Mouse (Mus musculus) CH12.LX (cell line): ENCODE data around the gene Slc13a2. TPM values are rescaled to one million over a fixed set of nuclear protein-coding genes. Genes with fewer than 3 reads are reported as not detected.
A peak's percentile ranks its signal among the peaks of the same experiment; 100 is the strongest.

ENCODE experiments used
- DNase-seq: peaks from one replicate; pipeline ENCODE4 v3.0.0-alpha.2; 2013; ENCODE audit errors: extremely low read depth
- H3K27ac ChIP-seq: 2 replicates; pipeline ENCODE4 v1.5.1; 2012; ENCODE audit warnings: low read depth, mild to moderate bottlenecking, control low read depth, moderate library complexity; ENCODE audit not compliant: insufficient read depth
- H3K27me3 ChIP-seq: replicated peaks from 2 replicates; pipeline ENCODE3; 2012; ENCODE audit warnings: inconsistent platforms
- H3K36me3 ChIP-seq, 2 experiments: replicated peaks in 1 of 2; 2 replicates each; pipeline versions ENCODE3 to v1.6.1; 2012; ENCODE audit warnings: inconsistent platforms in 1 of 2, low read length in 1 of 2, mild to moderate bottlenecking in 1 of 2, mixed read lengths in 1 of 2, moderate library complexity in 1 of 2; ENCODE audit not compliant: control insufficient read depth in 1 of 2, insufficient read depth in 1 of 2
- H3K4me1 ChIP-seq, 2 experiments: 2 replicates each; pipeline ENCODE4 v1.6.1; 2012; ENCODE audit warnings: inconsistent platforms in 1 of 2, moderate library complexity in 1 of 2; ENCODE audit not compliant: insufficient read depth in 2 of 2, control insufficient read depth in 1 of 2
- H3K4me2 ChIP-seq: 2 replicates; pipeline ENCODE4 v1.6.1; 2012; ENCODE audit warnings: low read depth, mild to moderate bottlenecking, control low read depth; ENCODE audit not compliant: poor library complexity, insufficient read depth, severe bottlenecking
- H3K4me3 ChIP-seq, 3 experiments: fragments of 150-350 bp in 1 of 3; sonication (generic) in 1 of 3; replicated peaks in 1 of 3; 2 replicates each; pipeline versions ENCODE3 to v1.5.1; 2011 to 2012; ENCODE audit warnings: low read depth in 2 of 3, low read length in 2 of 3, mild to moderate bottlenecking in 2 of 3, moderate library complexity in 2 of 3, control low read depth in 1 of 3, improper control_type of control experiment in 1 of 3, inconsistent platforms in 1 of 3, mixed read lengths in 1 of 3; ENCODE audit not compliant: poor library complexity in 1 of 3
- H3K79me2 ChIP-seq: replicated peaks from 2 replicates; pipeline ENCODE4 v1.6.1; 2012; ENCODE audit warnings: mild to moderate bottlenecking, moderate library complexity; ENCODE audit not compliant: control insufficient read depth, poor library complexity, insufficient read depth, severe bottlenecking; ENCODE audit errors: extremely low read depth
- H3K9ac ChIP-seq: 2 replicates; pipeline ENCODE4 v1.6.1; 2012; ENCODE audit warnings: low read depth, mild to moderate bottlenecking, control low read depth, moderate library complexity; ENCODE audit not compliant: insufficient read depth
- H3K9me3 ChIP-seq: replicated peaks from 2 replicates; pipeline ENCODE3; 2012; ENCODE audit warnings: low read length, inconsistent platforms, mixed read lengths
- BHLHE40 ChIP-seq: IDR thresholded peaks from 2 replicates; pipeline ENCODE4 v1.6.1; 2011; ENCODE audit warnings: mild to moderate bottlenecking, low read depth, low read length, improper control_type of control experiment
- CHD2 ChIP-seq: IDR thresholded peaks from 2 replicates; pipeline ENCODE4 v1.6.1; 2011; ENCODE audit warnings: low read length, improper control_type of control experiment
- CTCF ChIP-seq, 2 experiments: IDR thresholded peaks in 1 of 2; conservative IDR thresholded peaks in 1 of 2; 2 replicates each; pipeline ENCODE4 v1.5.1; 2011 to 2012; ENCODE audit warnings: low read depth in 2 of 2, low read length in 2 of 2, improper control_type of control experiment in 1 of 2, inconsistent platforms in 1 of 2, mild to moderate bottlenecking in 1 of 2, moderate library complexity in 1 of 2
- E2F4 ChIP-seq: IDR thresholded peaks from 2 replicates; pipeline ENCODE4 v1.6.1; 2011; ENCODE audit warnings: low read depth, low read length, improper control_type of control experiment; ENCODE audit not compliant: insufficient replicate concordance
- HCFC1 ChIP-seq: IDR thresholded peaks from 2 replicates; pipeline ENCODE4 v1.6.1; 2012; ENCODE audit warnings: low read depth, mild to moderate bottlenecking, inconsistent platforms, low read length, improper control_type of control experiment
- IRF4 ChIP-seq: IDR thresholded peaks from 2 replicates; pipeline ENCODE4 v1.6.1; 2014; ENCODE audit warnings: low read depth, mild to moderate bottlenecking, inconsistent platforms, low read length, improper control_type of control experiment
- JUND ChIP-seq: conservative IDR thresholded peaks from 2 replicates; pipeline ENCODE4 v1.6.1; 2011; ENCODE audit warnings: low read depth, low read length, improper control_type of control experiment
- KAT2A ChIP-seq: IDR thresholded peaks from 2 replicates; pipeline ENCODE4 v1.6.1; 2012; ENCODE audit warnings: low read length, improper control_type of control experiment, inconsistent platforms; ENCODE audit not compliant: insufficient replicate concordance
- MAFK ChIP-seq: IDR thresholded peaks from 2 replicates; pipeline ENCODE4 v1.6.1; 2011; ENCODE audit warnings: low read length, improper control_type of control experiment; ENCODE audit not compliant: insufficient replicate concordance
- MAX ChIP-seq: IDR thresholded peaks from 2 replicates; pipeline ENCODE4 v1.6.1; 2011; ENCODE audit warnings: low read length, improper control_type of control experiment
- MAZ ChIP-seq: IDR thresholded peaks from 2 replicates; pipeline ENCODE4 v1.6.1; 2012; ENCODE audit warnings: low read depth, mild to moderate bottlenecking, inconsistent platforms, low read length, improper control_type of control experiment, moderate library complexity
- MEF2A ChIP-seq: IDR thresholded peaks from 2 replicates; pipeline ENCODE4 v1.6.1; 2014; ENCODE audit warnings: low read depth, mild to moderate bottlenecking, inconsistent platforms, low read length, improper control_type of control experiment, borderline replicate concordance
- MYC ChIP-seq: IDR thresholded peaks from 2 replicates; pipeline ENCODE4 v1.6.1; 2011; ENCODE audit warnings: low read depth, mild to moderate bottlenecking, improper control_type of control experiment, low read length
- NELFE ChIP-seq: IDR thresholded peaks from 2 replicates; pipeline ENCODE4 v1.6.1; 2011; ENCODE audit warnings: low read depth, low read length, improper control_type of control experiment
- NRF1 ChIP-seq: IDR thresholded peaks from 2 replicates; pipeline ENCODE4 v1.6.1; 2014; ENCODE audit warnings: low read depth, mild to moderate bottlenecking, inconsistent platforms, low read length, improper control_type of control experiment, moderate library complexity
- POLR2AphosphoS2 ChIP-seq: IDR thresholded peaks from 2 replicates; pipeline ENCODE4 v1.6.1; 2011; ENCODE audit warnings: low read depth, low read length, improper control_type of control experiment
- RAD21 ChIP-seq: IDR thresholded peaks from 2 replicates; pipeline ENCODE4 v1.6.1; 2011; ENCODE audit warnings: low read depth, mild to moderate bottlenecking, low read length, improper control_type of control experiment, moderate library complexity
- SMC3 ChIP-seq: IDR thresholded peaks from 2 replicates; pipeline ENCODE4 v1.6.1; 2011; ENCODE audit warnings: low read depth, low read length, improper control_type of control experiment
- TCF12 ChIP-seq: IDR thresholded peaks from 2 replicates; pipeline ENCODE4 v1.6.1; 2014; ENCODE audit warnings: low read depth, mild to moderate bottlenecking, inconsistent platforms, low read length, improper control_type of control experiment
- UBTF ChIP-seq: IDR thresholded peaks from 2 replicates; pipeline ENCODE4 v1.6.1; 2012; ENCODE audit warnings: low read depth, mild to moderate bottlenecking, inconsistent platforms, low read length, improper control_type of control experiment, moderate library complexity
- ZNF384 ChIP-seq: IDR thresholded peaks from 2 replicates; pipeline ENCODE4 v1.6.1; 2012; ENCODE audit warnings: low read depth, low read length, improper control_type of control experiment, inconsistent platforms
- dilution Hi-C: fragments of 300-500 bp; cut with MboI; formaldehyde crosslinking; loops from 2 replicates; pipeline ENCODE4 v1.14.3; 2020; ENCODE audit warnings: low sequenced_read_pairs; ENCODE audit not compliant: extremely low pct_unique_long_range_greater_than_20kb, extremely low pct_ligation_motif_present
- in situ Hi-C: fragments of 300-500 bp; cut with MboI; formaldehyde crosslinking; loops from 3 replicates; pipeline ENCODE4 v1.14.3; 2019; ENCODE audit warnings: low sequenced_read_pairs, low pct_ligation_motif_present, low pct_unique_long_range_greater_than_20kb, mixed read lengths
- polyA plus RNA-seq: library from polyadenylated mRNA; unstranded; fragments of >175 nt; gene quantifications from 2 replicates; pipeline ENCODE4 v1.2.1, GENCODE M21; 2012; ENCODE audit warnings: low read depth; ENCODE audit not compliant: insufficient read length
- total RNA-seq, 2 experiments: library from RNA; depleted of rRNA; stranded (reverse); fragments of 300-350 nt in 1 of 2; fragments of >200 nt in 1 of 2; gene quantifications; 2 replicates each; pipeline ENCODE4 v1.2.3; 2012 to 2014

Gene Slc13a2
- total and polyA plus RNA-seq, 3 experiments: not detected

DNA sequence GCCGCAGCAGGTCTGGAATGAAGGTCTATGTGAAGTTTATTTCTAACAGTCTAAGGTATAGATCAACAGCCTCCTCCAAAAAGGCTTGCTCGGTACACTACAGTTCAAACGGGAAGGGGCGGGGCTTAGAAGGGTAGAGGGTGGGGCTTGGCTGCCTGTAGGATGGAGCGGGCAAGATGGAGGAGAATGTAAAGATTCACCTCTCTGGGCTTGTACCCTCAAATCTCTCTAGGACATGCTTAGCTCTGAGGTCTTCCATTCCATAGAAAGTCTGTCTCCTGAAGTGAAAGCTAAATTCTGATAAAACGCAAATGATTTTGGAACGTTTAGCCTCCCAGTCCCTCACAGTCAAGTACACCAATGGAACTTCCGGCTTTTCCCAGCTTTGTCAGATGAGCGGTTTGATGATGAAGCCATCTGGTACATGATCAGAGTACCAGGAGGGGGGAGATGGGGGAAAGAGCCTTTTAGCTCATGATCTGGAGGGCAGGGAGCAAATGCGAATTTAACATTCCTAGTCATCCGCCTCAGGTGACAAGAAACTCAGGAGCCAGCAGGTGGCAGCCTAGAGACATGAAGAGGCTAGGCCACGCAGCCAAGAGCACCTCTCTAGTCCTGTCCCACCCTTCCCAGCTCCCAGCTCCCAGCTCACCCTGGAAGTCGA lies 61.8 kb downstream of the Slc13a2 start (continued):
- TF ChIP-seq JUND (no peak), MAZ (peak; percentile 33; the same call in 1 of the 2 replicates), KAT2A (no peak), MEF2A (no peak), NRF1 (peak; percentile 49), MAFK (no peak), CHD2 (no peak), POLR2AphosphoS2 (no peak), NELFE (peak; percentile 60), ZNF384 (no peak), UBTF (no peak), HCFC1 (no peak)

DNA sequence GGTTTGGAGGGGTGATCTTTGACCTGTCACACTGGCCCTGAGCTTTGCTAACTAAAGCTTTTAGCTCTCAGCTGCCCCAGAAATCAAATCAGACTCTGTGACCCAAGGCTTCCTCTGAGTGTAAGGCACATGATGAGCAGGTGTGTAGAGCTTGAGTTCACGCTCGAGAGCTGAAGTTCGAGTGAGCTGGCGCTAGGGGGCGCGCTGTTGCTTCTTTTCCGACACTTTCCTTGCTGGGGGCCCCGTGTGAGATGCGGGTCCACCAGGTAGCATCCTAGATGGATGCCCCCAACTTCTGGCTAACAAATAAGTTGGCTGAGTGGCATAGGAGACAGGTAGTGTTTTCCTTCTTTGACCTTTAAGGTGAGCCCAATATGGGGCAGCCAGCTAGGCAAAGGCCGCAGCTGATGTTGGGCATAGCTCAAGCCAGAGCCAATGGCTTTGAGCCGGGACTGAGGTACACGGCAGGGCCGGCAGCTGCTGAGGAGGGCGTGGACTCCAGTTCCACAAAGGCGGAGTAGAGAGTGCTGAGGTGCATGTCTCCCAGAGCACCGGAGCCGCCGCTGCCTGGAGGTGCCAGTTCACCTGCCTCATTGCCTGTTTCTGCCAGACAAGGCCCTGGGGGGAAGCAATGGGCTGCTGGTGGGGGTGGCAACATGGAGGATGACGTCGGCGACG lies 63.5 kb downstream of the Slc13a2 start:
- peaks cover 11% of the 10 kb centered on the region for H3K27me3 ChIP-seq
- H3K4me1 ChIP-seq: peaks cover 3 to 27% of the 10 kb centered on the region in 2 experiments
- H3K4me3 ChIP-seq: no peak overlapping the region
- H3K27ac ChIP-seq: no peak overlapping the region
- no peaks in the 10 kb centered on the region for H3K9me3 ChIP-seq
- H3K4me2 ChIP-seq: no peak overlapping the region
- in situ Hi-C loops: no loop called here
- DNase-seq: peak; percentile 76
- TF ChIP-seq MAX (peak; percentile 51; the same call in 1 of the 2 replicates), NELFE (no peak), BHLHE40 (peak; percentile 75), SMC3 (peak; percentile 56), MYC (0 out of 2 replicates have a peak, but pooled peaks have one; percentile 28), E2F4 (no peak), HCFC1 (no peak; the same call in 1 of the 2 replicates), TCF12 (peak; percentile 47; the same call in 1 of the 2 replicates), RAD21 (peak; percentile 62), IRF4 (peak; percentile 18; the same call in 1 of the 2 replicates), CTCF (conservative IDR thresholded peaks at IDR 0.05 in 1 of 2, IDR thresholded peaks at IDR 0.05 in 1 of 2; ENCODE audit: low read depth in 2 of 2, low read length in 2 of 2) (peak; percentile 76 to 93)
- no peak overlapping the region for H3K9ac ChIP-seq
- dilution Hi-C loops: no loop called here
- no peaks in the 10 kb centered on the region for H3K36me3 ChIP-seq
- no peaks in the 10 kb centered on the region for H3K79me2 ChIP-seq
